Mouse (Mus musculus) olfactory bulb, adult 2 months (tissue): ENCODE results near the gene Rlbp1. TPM values are rescaled to one million over a fixed set of nuclear protein-coding genes. Genes with fewer than 3 reads are reported as not detected.

Experiments used
- H3K27ac ChIP-seq: fragments of 200-500 bp; 2 replicates; pipeline ENCODE4 v1.5.1; 2012; ENCODE audit warnings: low read depth, low read length; ENCODE audit not compliant: insufficient read depth
- H3K4me1 ChIP-seq: fragments of 200-500 bp; 2 replicates; pipeline ENCODE4 v1.6.1; 2012; ENCODE audit warnings: low read length; ENCODE audit not compliant: control insufficient read depth, insufficient read depth
- H3K4me3 ChIP-seq: fragments of 200-500 bp; 2 replicates; pipeline ENCODE4 v1.5.1; 2012; ENCODE audit warnings: mild to moderate bottlenecking, low read depth, low read length, moderate library complexity; ENCODE audit not compliant: insufficient read depth
- CTCF ChIP-seq: fragments of 200-500 bp; IDR thresholded peaks from 2 replicates; pipeline ENCODE4 v1.5.1; 2012; ENCODE audit warnings: low read depth, mild to moderate bottlenecking, low read length, moderate library complexity; ENCODE audit not compliant: insufficient read depth
- POLR2A ChIP-seq: fragments of 200-500 bp; IDR thresholded peaks from 2 replicates; pipeline ENCODE4 v1.6.1; 2012; ENCODE audit warnings: mild to moderate bottlenecking, low read depth, low read length, moderate library complexity; ENCODE audit not compliant: insufficient read depth
- WGBS: fragments of 180-500 bp; shearing (Covaris S2); methylation state at CpG from one replicate; pipeline ENCODE4 v1.1.7; 2018; 5-methylcytosine and 5-hydroxymethylcytosine counted together
- polyA plus RNA-seq: library from polyadenylated mRNA; stranded (reverse); fragments of >200 nt; gene quantifications from 2 replicates; pipeline ENCODE4 v1.2.4, GENCODE M21; 2012; ENCODE audit warnings: low replicate concordance; ENCODE audit not compliant: missing spikeins, insufficient read depth, insufficient read length

Rlbp1 gene
- polyA plus RNA-seq: not detected in 2 replicates

DNA sequence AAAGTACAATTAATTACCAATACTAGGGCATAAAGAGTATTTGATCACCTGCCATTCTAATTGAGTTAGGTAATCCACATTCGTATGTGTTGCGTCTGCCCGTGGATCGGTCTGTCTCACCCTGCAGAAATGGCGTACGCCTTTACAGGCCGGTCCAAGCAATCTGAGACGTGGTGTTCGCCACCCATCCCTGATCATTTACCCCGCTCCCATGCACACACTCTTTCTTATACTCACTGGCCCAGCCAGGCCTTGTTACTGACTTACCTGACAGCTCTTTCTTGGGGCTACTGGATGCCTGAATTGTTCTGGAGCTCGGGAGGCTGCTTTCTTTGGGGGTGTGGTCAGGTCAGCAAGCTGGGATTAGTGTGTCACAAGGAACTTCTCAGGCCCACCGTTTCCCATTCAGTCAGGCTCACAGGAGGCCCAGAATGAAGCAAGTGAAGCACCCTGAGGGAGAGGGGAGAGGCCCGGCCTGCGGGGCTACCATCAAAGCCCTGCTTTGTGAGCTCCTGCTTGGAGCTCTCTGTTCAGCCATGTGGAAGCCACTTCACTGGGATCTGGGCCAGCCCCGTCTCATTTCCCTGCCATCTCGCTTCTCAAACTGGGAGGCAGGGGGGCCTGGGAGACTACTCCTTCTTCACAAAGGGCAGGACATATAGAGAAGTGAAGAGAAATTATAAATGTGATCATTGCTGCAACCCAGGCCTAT is at the start of gene Rlbp1:
TSS of gene Rlbp1 (minus strand) at position 627 of the 712 bp plus-strand sequence.
- WGBS: 60% methylated on average over 16 of the region's 16 CpGs
- TF ChIP-seq POLR2A (no peak), CTCF (no peak)
- H3K27ac ChIP-seq: no peak within 1 kb of the TSS
- H3K4me1 ChIP-seq: no peaks in the 10 kb centered on the region
- H3K4me3 ChIP-seq: no peak within 1 kb of the TSS

DNA sequence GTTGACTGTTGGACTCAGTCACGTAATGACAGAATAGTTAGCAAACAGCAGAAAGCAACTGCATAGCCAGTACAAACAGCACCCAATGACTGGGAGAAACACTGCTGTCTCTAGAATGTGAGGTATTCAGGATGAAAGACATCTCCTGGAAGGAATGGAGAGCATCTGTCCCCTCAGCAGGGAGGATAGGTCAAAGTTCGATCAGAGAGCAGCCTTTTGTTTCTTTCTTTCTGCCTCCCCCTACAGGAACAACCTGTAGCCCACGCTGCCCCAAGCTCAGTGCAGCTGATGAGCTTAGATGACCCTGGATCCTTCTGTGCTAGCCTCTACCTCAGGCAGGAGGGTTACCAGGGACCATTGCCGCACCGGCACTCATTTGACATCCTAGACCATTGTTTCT is 41.4 kb upstream of the Rlbp1 start:
- no peak for TF ChIP-seq CTCF
- no peak for TF ChIP-seq POLR2A
- H3K4me1 ChIP-seq: no peaks in the 10 kb centered on the region
- no peak overlapping the region for H3K27ac ChIP-seq
- 82% methylated on average over 5 of the region's 5 CpGs for WGBS
- no peak overlapping the region for H3K4me3 ChIP-seq

- no peak overlapping the region for H3K4me3 ChIP-seq
- WGBS: 67% methylated on average over 10 of the region's 10 CpGs
- H3K27ac ChIP-seq: no peak overlapping the region
- TF ChIP-seq POLR2A: no peak
- no peak for TF ChIP-seq CTCF
- no peaks in the 10 kb centered on the region for H3K4me1 ChIP-seq
These were observed 39.0 kb upstream of the Rlbp1 start for GRCm38 (mm10) chr7:79425804-79426203.

- no peaks in the 10 kb centered on the region for H3K4me1 ChIP-seq
- H3K4me3 ChIP-seq: no peak overlapping the region
- TF ChIP-seq POLR2A: no peak
- WGBS: 94% methylated on average over 10 of the region's 10 CpGs
- H3K27ac ChIP-seq: no peak overlapping the region
These were observed 36.0 kb upstream of the Rlbp1 start for GRCm38 (mm10) chr7:79422876-79423275.

GRCm38 (mm10) chr7:79419950-79420349 is 33.1 kb upstream of the Rlbp1 start:
- TF ChIP-seq CTCF (no peak), POLR2A (no peak)

DNA sequence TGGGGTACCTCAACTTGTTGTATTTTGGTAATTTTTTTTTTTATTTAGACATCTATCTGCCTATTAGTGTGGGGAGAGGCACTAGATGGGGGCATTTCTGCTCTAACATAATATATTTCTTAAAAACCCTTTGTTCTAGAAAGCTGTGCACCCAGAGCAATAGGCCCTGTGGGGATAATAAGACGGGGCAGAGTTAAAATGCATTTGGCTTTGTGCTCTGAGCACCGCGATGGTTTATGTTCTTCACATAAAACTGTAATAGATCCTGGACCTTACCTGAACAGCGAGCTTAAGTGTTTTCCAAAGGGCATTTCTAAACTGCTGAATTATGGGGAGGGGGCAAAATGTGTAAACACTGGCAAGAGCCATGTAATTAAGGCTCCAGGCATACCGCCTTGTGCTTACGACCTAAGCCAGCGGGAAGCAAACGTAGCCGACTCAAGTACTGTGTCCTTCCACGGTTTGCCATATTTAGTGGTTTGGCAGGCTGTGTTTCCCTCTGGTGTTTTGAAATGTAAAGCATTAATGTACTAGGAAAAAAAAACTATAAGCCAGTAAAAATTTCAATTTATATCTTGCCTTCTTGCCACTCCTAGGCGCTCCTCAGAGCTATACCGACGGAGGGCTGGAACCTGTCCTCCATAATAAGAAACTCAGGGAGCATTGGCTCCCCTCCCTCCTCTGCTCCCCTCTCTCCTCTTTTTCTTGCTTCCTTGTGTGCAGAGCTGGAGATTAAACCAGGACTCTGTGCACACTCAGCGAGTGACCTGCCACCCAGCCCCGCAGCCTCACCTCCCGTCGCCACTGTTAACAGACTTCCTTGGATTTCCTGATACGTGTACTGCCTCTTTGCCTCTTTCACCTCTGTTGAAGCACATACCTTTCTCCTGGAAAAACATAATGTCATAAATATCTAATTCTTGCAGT is 27.9 kb upstream of the Rlbp1 start:
- Histone ChIP-seq H3K4me1 (no peaks in the 10 kb centered on the region), H3K4me3 (no peak overlapping the region), H3K27ac (no peak overlapping the region)
- 87% methylated on average over 18 of the region's 18 CpGs for WGBS
- TF ChIP-seq CTCF (no peak), POLR2A (no peak)

More at GRCm38 (mm10) chr7:79419950-79420349, 33.1 kb upstream of the Rlbp1 start:
- Histone ChIP-seq H3K4me3 (no peak overlapping the region), H3K4me1 (no peaks in the 10 kb centered on the region), H3K27ac (no peak overlapping the region)
- WGBS: 91% methylated on average over 7 of the region's 7 CpGs

DNA sequence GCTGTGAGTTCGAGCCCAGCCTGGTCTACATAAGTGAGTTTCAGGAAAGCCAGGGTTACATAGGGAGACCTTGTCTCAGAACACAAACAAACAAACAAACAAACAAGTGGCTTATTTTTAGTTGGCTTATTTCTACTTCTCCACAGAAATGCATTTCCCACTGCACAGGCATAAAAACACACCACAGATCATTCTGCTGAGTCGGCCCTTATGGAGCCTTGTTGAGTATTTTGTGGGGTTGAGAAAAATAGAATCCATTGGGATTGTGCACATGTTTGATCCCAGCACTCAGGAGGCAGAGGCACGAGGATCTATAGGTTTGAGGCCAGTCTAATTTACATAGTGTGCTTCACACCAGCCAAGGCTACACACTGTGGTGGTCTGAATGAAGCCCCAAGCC is 13.4 kb upstream of the Rlbp1 start:
- no peak overlapping the region for H3K4me3 ChIP-seq
- no peak for TF ChIP-seq CTCF
- no peak for TF ChIP-seq POLR2A
- H3K27ac ChIP-seq: no peak overlapping the region
- 84% methylated on average over 3 of the region's 3 CpGs for whole genome bisulfite sequencing
- peaks cover 4% of the 10 kb centered on the region; the same call in 1 of the 2 replicates for H3K4me1 ChIP-seq

DNA sequence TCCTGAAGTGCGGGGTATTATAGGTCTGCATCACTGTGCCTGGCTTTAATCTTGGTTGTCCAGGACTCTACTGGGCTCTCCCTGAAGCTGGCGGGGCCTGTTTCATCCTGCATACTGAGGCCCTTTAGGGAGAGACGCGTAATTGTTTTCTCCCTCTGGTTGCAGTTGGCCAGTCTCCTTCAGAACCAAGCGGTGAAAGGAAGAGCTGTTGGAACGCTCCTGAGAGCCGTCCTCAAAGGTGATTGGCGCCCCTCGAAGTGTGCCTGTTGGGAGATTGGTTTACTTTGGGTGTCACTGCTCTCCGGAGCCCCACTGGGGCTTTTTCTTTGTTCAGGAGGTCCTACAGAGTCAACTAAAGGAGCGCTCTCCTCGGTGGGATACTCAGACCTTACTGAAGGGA is 12.1 kb upstream of the Rlbp1 start:
- Histone ChIP-seq H3K4me3 (no peak overlapping the region), H3K4me1 (peaks cover 4% of the 10 kb centered on the region; the same call in 1 of the 2 replicates), H3K27ac (no peak overlapping the region)
- TF ChIP-seq CTCF (no peak), POLR2A (no peak)
- 79% methylated on average over 12 of the region's 12 CpGs for WGBS

- TF ChIP-seq POLR2A: no peak
- TF ChIP-seq CTCF: no peak
- Histone ChIP-seq H3K4me1 (peaks cover 4% of the 10 kb centered on the region; the same call in 1 of the 2 replicates), H3K4me3 (no peak overlapping the region), H3K27ac (no peak overlapping the region)
- 71% methylated on average over 8 of the region's 8 CpGs for WGBS
These were observed 11.6 kb upstream of the Rlbp1 start for GRCm38 (mm10) chr7:79398426-79398825.
